Mouse (Mus musculus) liver, adult 2 months (tissue): ENCODE measurements around the gene Dpyd. TPM values are rescaled to one million over a fixed set of nuclear protein-coding genes. Genes with fewer than 3 reads are reported as not detected.

ENCODE experiments used
- DNase-seq: peaks from one replicate; pipeline ENCODE4 v3.0.0-alpha.2; 2011; ENCODE audit warnings: low read depth, low spot score; ENCODE audit errors: extremely low read depth
- H3K27ac ChIP-seq: fragments of 200-500 bp; replicated peaks from 2 replicates; pipeline ENCODE4 v1.5.1; 2012; ENCODE audit warnings: low read depth, mild to moderate bottlenecking, control low read depth, inconsistent platforms, low read length; ENCODE audit not compliant: insufficient read depth
- H3K27me3 ChIP-seq: fragments of 200-500 bp; 2 replicates; pipeline ENCODE4 v1.6.1; 2012; ENCODE audit warnings: mild to moderate bottlenecking, moderate library complexity, low read length, inconsistent platforms; ENCODE audit not compliant: control insufficient read depth, insufficient read depth
- H3K36me3 ChIP-seq: fragments of 200-500 bp; 2 replicates; pipeline ENCODE4 v1.6.1; 2012; ENCODE audit warnings: low read length, inconsistent platforms; ENCODE audit not compliant: control insufficient read depth, insufficient read depth
- H3K4me1 ChIP-seq: fragments of 200-500 bp; 2 replicates; pipeline ENCODE4 v1.6.1; 2011; ENCODE audit warnings: low read length; ENCODE audit not compliant: control insufficient read depth, insufficient read depth
- H3K4me3 ChIP-seq: fragments of 200-500 bp; 2 replicates; pipeline ENCODE4 v1.5.1; 2011; ENCODE audit warnings: low read depth, mild to moderate bottlenecking, control low read depth, low read length, moderate library complexity; ENCODE audit not compliant: insufficient read depth
- H3K79me2 ChIP-seq: fragments of 200-500 bp; 2 replicates; pipeline ENCODE4 v1.6.1; 2012; ENCODE audit warnings: inconsistent platforms, mild to moderate bottlenecking, low read length, moderate library complexity; ENCODE audit not compliant: control insufficient read depth, insufficient read depth
- H3K9ac ChIP-seq: fragments of 200-500 bp; 2 replicates; pipeline ENCODE4 v1.6.1; 2012; ENCODE audit warnings: low read depth, mild to moderate bottlenecking, control low read depth, inconsistent platforms, low read length
- CTCF ChIP-seq: fragments of 200-500 bp; IDR thresholded peaks from 2 replicates; pipeline ENCODE4 v1.5.1; 2011; ENCODE audit warnings: low read depth, low read length, control low read depth
- POLR2A ChIP-seq: fragments of 200-500 bp; IDR thresholded peaks from 2 replicates; pipeline ENCODE4 v1.6.1; 2011; ENCODE audit warnings: low read length, control low read depth; ENCODE audit not compliant: insufficient read depth; ENCODE audit errors: extremely low read depth
- WGBS: fragments of 180-500 bp; shearing (Covaris S2); methylation state at CpG from one replicate; pipeline ENCODE4 v1.1.7; 2018; 5-methylcytosine and 5-hydroxymethylcytosine counted together
- polyA plus RNA-seq: library from polyadenylated mRNA; depleted of rRNA; stranded (reverse); fragments of >200 nt; gene quantifications from 2 replicates; pipeline ENCODE4 v1.2.3, GENCODE M21; 2012
- total RNA-seq: library from RNA; depleted of rRNA; stranded (reverse); fragments of >200 nt; gene quantifications from 2 replicates; pipeline ENCODE4 v1.2.3, GENCODE M21; 2014

The Dpyd gene
- total and polyA plus RNA-seq, 2 experiments = 65.4 to 470 TPM

DNA sequence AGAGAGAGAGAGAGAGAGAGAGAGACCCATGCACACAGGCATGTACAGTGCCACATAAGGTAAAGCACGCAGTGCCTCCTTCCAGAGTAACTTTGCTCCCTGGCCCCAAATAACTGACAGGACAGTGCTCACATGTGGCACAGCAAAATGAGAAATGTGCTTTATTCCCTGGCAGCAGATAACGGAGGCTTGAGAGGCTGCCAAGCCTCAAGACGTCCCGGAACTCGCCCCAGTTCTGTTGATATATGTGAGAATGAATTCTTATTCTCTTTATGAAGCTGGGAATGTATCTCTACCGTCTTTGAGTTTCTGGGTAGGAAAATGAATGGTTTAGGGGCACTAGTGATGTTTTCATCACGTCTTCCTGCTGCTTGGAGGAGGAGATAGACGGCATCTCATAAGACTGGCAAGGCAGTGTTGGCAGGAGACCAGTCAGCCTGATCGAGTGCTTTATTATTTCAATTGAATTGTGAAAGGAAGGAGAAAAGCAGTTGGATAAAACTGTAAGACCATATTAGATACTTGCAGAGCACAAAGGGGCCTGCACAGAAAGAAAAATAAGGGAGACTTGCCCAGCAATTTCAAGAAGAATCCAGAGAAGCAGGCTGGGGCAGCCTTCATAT, 857.3 kb downstream of the Dpyd start:
- TF ChIP-seq POLR2A (no peak), CTCF (no peak)
- no peak overlapping the region for H3K4me3 ChIP-seq
- H3K27ac ChIP-seq = no peak overlapping the region
- DNase-seq = no peak
- 89% methylated on average over 9 of the region's 9 CpGs for WGBS
- H3K4me1 ChIP-seq = no peaks in the 10 kb centered on the region
- H3K27me3 ChIP-seq = no peaks in the 10 kb centered on the region
- H3K36me3 ChIP-seq = peaks cover 6% of the 10 kb centered on the region
- no peaks in the 10 kb centered on the region for H3K79me2 ChIP-seq
- no peak overlapping the region for H3K9ac ChIP-seq

DNA sequence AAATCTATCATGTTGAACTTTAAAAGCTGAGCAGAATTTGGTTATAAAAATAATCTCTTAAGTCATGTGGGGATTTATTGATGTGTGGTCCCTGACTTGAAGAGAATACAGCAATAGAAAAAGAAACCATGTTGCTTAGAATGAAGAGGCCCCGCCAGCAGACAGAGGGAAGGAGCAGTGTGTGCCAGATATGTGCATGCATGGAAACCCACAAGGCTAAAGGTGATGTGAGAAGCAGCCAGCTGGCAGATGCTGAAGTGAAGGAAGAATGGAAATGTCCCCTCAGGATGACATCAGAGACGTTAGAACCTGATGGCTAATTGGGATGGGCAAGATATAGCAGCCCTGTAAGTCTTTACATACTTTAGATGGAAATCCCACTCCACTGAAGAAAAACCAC, 857.8 kb downstream of the Dpyd start:
- no peak for TF ChIP-seq CTCF
- no peak for TF ChIP-seq POLR2A
- Histone ChIP-seq H3K36me3 (peaks cover 6% of the 10 kb centered on the region), H3K9ac (no peak overlapping the region), H3K79me2 (no peaks in the 10 kb centered on the region), H3K27me3 (no peaks in the 10 kb centered on the region), H3K4me3 (no peak overlapping the region), H3K4me1 (no peaks in the 10 kb centered on the region), H3K27ac (no peak overlapping the region)
- 93% methylated on average over 2 of the region's 2 CpGs for WGBS
- no peak for DNase-seq

DNA sequence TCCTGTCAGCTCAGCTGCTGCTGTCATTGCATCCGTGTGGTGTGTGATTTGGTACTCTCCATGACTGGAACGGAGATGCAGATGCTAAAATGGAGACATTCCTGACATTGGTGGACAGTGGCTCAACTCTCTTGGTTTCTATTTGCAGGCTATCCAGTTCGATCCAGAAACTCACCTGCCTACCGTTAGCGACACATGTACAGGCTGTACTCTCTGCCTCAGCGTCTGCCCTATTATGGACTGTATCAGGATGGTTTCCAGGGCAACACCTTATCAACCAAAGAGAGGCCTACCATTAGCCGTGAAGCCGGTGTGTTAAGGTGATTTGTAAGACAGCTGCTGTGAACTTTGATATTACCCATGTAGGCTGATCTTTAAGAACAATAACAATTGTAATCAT, 869.4 kb downstream of the Dpyd start:
- 91% methylated on average over 8 of the region's 8 CpGs for WGBS
- no peak for TF ChIP-seq CTCF
- Histone ChIP-seq H3K4me1 (no peaks in the 10 kb centered on the region), H3K79me2 (no peaks in the 10 kb centered on the region), H3K9ac (no peak overlapping the region), H3K27ac (no peak overlapping the region), H3K36me3 (peaks cover 24% of the 10 kb centered on the region), H3K4me3 (no peak overlapping the region), H3K27me3 (no peaks in the 10 kb centered on the region)
- DNase-seq = no peak

- no peak overlapping the region for H3K27ac ChIP-seq
- DNase-seq = no peak
- H3K79me2 ChIP-seq = no peaks in the 10 kb centered on the region
- H3K4me1 ChIP-seq = no peaks in the 10 kb centered on the region
- WGBS = 94% methylated on average over 7 of the region's 7 CpGs
- TF ChIP-seq CTCF (no peak), POLR2A (no peak)
- no peak overlapping the region for H3K9ac ChIP-seq
- no peaks in the 10 kb centered on the region for H3K27me3 ChIP-seq
- H3K4me3 ChIP-seq = no peak overlapping the region
- H3K36me3 ChIP-seq = peaks cover 23% of the 10 kb centered on the region
Observed at GRCm38 (mm10) chr3:119431757-119432156, 869.8 kb downstream of the Dpyd start.

GRCm38 (mm10) chr3:119447559-119447958, 885.6 kb downstream of the Dpyd start:
- WGBS = 88% methylated on average over 2 of the region's 2 CpGs
- DNase-seq = no peak
- no peak overlapping the region for H3K9ac ChIP-seq
- no peak overlapping the region for H3K4me3 ChIP-seq
- no peaks in the 10 kb centered on the region for H3K27me3 ChIP-seq
- H3K27ac ChIP-seq = no peak overlapping the region
- H3K79me2 ChIP-seq = no peaks in the 10 kb centered on the region
- H3K36me3 ChIP-seq = no peaks in the 10 kb centered on the region
- no peaks in the 10 kb centered on the region for H3K4me1 ChIP-seq
- no peak for TF ChIP-seq POLR2A
- TF ChIP-seq CTCF = no peak

GRCm38 (mm10) chr3:119464073-119464472, 902.1 kb downstream of the Dpyd start:
- H3K9ac ChIP-seq = no peak overlapping the region
- H3K4me3 ChIP-seq = no peak overlapping the region
- WGBS = 63% methylated on average over 2 of the region's 2 CpGs
- TF ChIP-seq CTCF (no peak), POLR2A (no peak)
- no peaks in the 10 kb centered on the region for H3K79me2 ChIP-seq
- H3K4me1 ChIP-seq = no peaks in the 10 kb centered on the region
- no peaks in the 10 kb centered on the region for H3K27me3 ChIP-seq
- no peak overlapping the region for H3K27ac ChIP-seq
- no peak for DNase-seq
- no peaks in the 10 kb centered on the region for H3K36me3 ChIP-seq
